Mouse (Mus musculus) lung, postnatal 0 days (tissue): ENCODE data around the gene Cxcl2. TPM values are rescaled to one million over a fixed set of nuclear protein-coding genes. Genes with fewer than 3 reads are reported as not detected.
A peak's percentile ranks its signal among the peaks of the same experiment; 100 is the strongest.

Experiments used
- ATAC-seq: fragments of 200-750 bp; cut with Nextera tagmentation; 2 replicates; pipeline ENCODE4 v1.8.0; 2017; ENCODE audit warnings: moderate library complexity
- DNase-seq: peaks from one replicate; pipeline ENCODE4 v3.0.0-alpha.2; 2016; ENCODE audit warnings: low spot score
- H3K27ac ChIP-seq: fragments of 300-500 bp; sonication (generic); 2 replicates; pipeline ENCODE4 v1.5.1; 2014; ENCODE audit warnings: antibody characterized with exemption, mild to moderate bottlenecking, low read length, mixed read lengths
- H3K27me3 ChIP-seq: fragments of 300-500 bp; sonication (generic); replicated peaks from 2 replicates; pipeline ENCODE4 v1.6.1; 2014; ENCODE audit warnings: low read length, mixed read lengths; ENCODE audit not compliant: insufficient read depth
- H3K36me3 ChIP-seq: fragments of 300-500 bp; sonication (generic); 2 replicates; pipeline ENCODE4 v1.6.1; 2014; ENCODE audit warnings: low read length, mixed read lengths; ENCODE audit not compliant: insufficient read depth
- H3K4me1 ChIP-seq: fragments of 300-500 bp; sonication (generic); 2 replicates; pipeline ENCODE4 v1.6.1; 2014; ENCODE audit warnings: antibody characterized with exemption, low read depth, low read length, mixed read lengths; ENCODE audit not compliant: insufficient read depth
- H3K4me2 ChIP-seq: fragments of 300-500 bp; sonication (generic); replicated peaks from 2 replicates; pipeline ENCODE4 v1.6.1; 2014; ENCODE audit warnings: low read depth, mild to moderate bottlenecking, low read length, moderate library complexity, mixed read lengths
- H3K4me3 ChIP-seq: fragments of 300-500 bp; sonication (generic); 2 replicates; pipeline ENCODE4 v1.5.1; 2014; ENCODE audit warnings: low read depth, low read length
- H3K9ac ChIP-seq: fragments of 300-500 bp; sonication (generic); replicated peaks from 2 replicates; pipeline ENCODE4 v1.6.1; 2014; ENCODE audit warnings: low read depth, mild to moderate bottlenecking
- H3K9me3 ChIP-seq: fragments of 300-500 bp; sonication (generic); 2 replicates; pipeline ENCODE4 v1.6.1; 2016; ENCODE audit warnings: low read length, mixed read lengths
- CTCF ChIP-seq: IDR thresholded peaks from 2 replicates; pipeline ENCODE4 v1.5.1; 2016; ENCODE audit warnings: antibody characterized with exemption, mild to moderate bottlenecking
- EP300 ChIP-seq: IDR thresholded peaks from 2 replicates; pipeline ENCODE4 v1.6.1; 2016; ENCODE audit warnings: antibody characterized with exemption, mild to moderate bottlenecking, control low read depth
- WGBS: fragments of 180-500 bp; shearing (Covaris S2); extraction: QIAGEN DNeasy Blood & Tissue Kit; methylation state at CpG from one replicate; pipeline ENCODE4 v1.1.7; 2014; 5-methylcytosine and 5-hydroxymethylcytosine counted together
- polyA plus RNA-seq: library from polyadenylated mRNA; unstranded; fragments of >200 nt; fragmentation: Nextera tagmentation; extraction: Ambion mirVana; gene quantifications from 2 replicates; pipeline ENCODE4 v1.2.1, GENCODE M21; 2015

Cxcl2 gene
- polyA plus RNA-seq, 1 experiment from 2014 or later, result 0.35 TPM

- H3K36me3 ChIP-seq, result no peaks in the 10 kb centered on the region
- no peaks in the 10 kb centered on the region for H3K4me1 ChIP-seq
- DNase-seq (peak; percentile 34), ATAC-seq (no peak)
- no peaks in the 10 kb centered on the region for H3K9me3 ChIP-seq
- no peak overlapping the region for H3K4me3 ChIP-seq
- TF ChIP-seq CTCF (peak; percentile 63), EP300 (no peak)
- H3K4me2 ChIP-seq, result no peak overlapping the region
- no peak overlapping the region for H3K9ac ChIP-seq
- no peak overlapping the region for H3K27ac ChIP-seq
- no peaks in the 10 kb centered on the region for H3K27me3 ChIP-seq
These were observed 36.9 kb upstream of the Cxcl2 start for GRCm38 (mm10) chr5:90866770-90867169.

GRCm38 (mm10) chr5:90872377-90872776, 31.3 kb upstream of the Cxcl2 start:
- 64% methylated on average over 7 of the region's 7 CpGs for WGBS
- TF ChIP-seq CTCF, result no peak
- no peak for TF ChIP-seq EP300
- no peak for ATAC-seq

GRCm38 (mm10) chr5:90876045-90876444, 27.6 kb upstream of the Cxcl2 start:
- H3K9ac ChIP-seq, result no peak overlapping the region
- no peak overlapping the region for H3K4me3 ChIP-seq
- H3K36me3 ChIP-seq, result no peaks in the 10 kb centered on the region
- no peaks in the 10 kb centered on the region for H3K9me3 ChIP-seq
- 0 out of 2 replicates have a peak, but pooled peaks have one; percentile 37 for TF ChIP-seq EP300
- 0 out of 2 replicates have a peak, but pooled peaks have one; percentile 26 for TF ChIP-seq CTCF
- DNase-seq (peak; percentile 79), ATAC-seq (peak; percentile 90)
- H3K4me1 ChIP-seq, result no peaks in the 10 kb centered on the region; the same call in 1 of the 2 replicates
- H3K4me2 ChIP-seq, result no peak overlapping the region
- H3K27ac ChIP-seq, result no peak overlapping the region
- no peaks in the 10 kb centered on the region for H3K27me3 ChIP-seq
- 45% methylated on average over 4 of the region's 4 CpGs for WGBS

More at GRCm38 (mm10) chr5:90872377-90872776, 31.3 kb upstream of the Cxcl2 start:
- Histone ChIP-seq H3K27ac (no peak overlapping the region), H3K4me3 (no peak overlapping the region), H3K9ac (no peak overlapping the region), H3K4me1 (no peaks in the 10 kb centered on the region), H3K9me3 (no peaks in the 10 kb centered on the region), H3K4me2 (no peak overlapping the region), H3K27me3 (no peaks in the 10 kb centered on the region), H3K36me3 (no peaks in the 10 kb centered on the region)
- no peak for DNase-seq

- no peak overlapping the region for H3K4me3 ChIP-seq
- no peaks in the 10 kb centered on the region for H3K27me3 ChIP-seq
- ATAC-seq (no peak), DNase-seq (no peak)
- no peaks in the 10 kb centered on the region for H3K36me3 ChIP-seq
- no peak overlapping the region for H3K9ac ChIP-seq
- no peaks in the 10 kb centered on the region; the same call in 1 of the 2 replicates for H3K4me1 ChIP-seq
- no peak overlapping the region for H3K4me2 ChIP-seq
- no peaks in the 10 kb centered on the region for H3K9me3 ChIP-seq
- TF ChIP-seq EP300 (0 out of 2 replicates have a peak, but pooled peaks have one; percentile 1), CTCF (no peak)
- no peak overlapping the region for H3K27ac ChIP-seq
- WGBS, result 65% methylated on average over 8 of the region's 8 CpGs
These were observed 27.0 kb upstream of the Cxcl2 start for GRCm38 (mm10) chr5:90876471-90877172.

GRCm38 (mm10) chr5:90877173-90877512, 26.5 kb upstream of the Cxcl2 start:
- H3K9me3 ChIP-seq, result no peaks in the 10 kb centered on the region
- no peak for ATAC-seq
- H3K4me2 ChIP-seq, result no peak overlapping the region
- H3K4me3 ChIP-seq, result no peak overlapping the region
- H3K27me3 ChIP-seq, result no peaks in the 10 kb centered on the region
- TF ChIP-seq EP300 (no peak), CTCF (no peak)
- H3K4me1 ChIP-seq, result no peaks in the 10 kb centered on the region; the same call in 1 of the 2 replicates
- no peak overlapping the region for H3K9ac ChIP-seq
- no peaks in the 10 kb centered on the region for H3K36me3 ChIP-seq
- no peak for DNase-seq
- H3K27ac ChIP-seq, result no peak overlapping the region

- no peak overlapping the region for H3K9ac ChIP-seq
- H3K4me1 ChIP-seq, result no peaks in the 10 kb centered on the region; the same call in 1 of the 2 replicates
- no peaks in the 10 kb centered on the region for H3K27me3 ChIP-seq
- H3K36me3 ChIP-seq, result no peaks in the 10 kb centered on the region
- WGBS, result 61% methylated on average over 3 of the region's 3 CpGs
- no peak overlapping the region for H3K4me2 ChIP-seq
- TF ChIP-seq EP300 (no peak; the same call in 1 of the 2 replicates), CTCF (no peak)
- no peak overlapping the region for H3K4me3 ChIP-seq
- DNase-seq (peak; percentile 57), ATAC-seq (no peak)
- H3K9me3 ChIP-seq, result no peaks in the 10 kb centered on the region
- H3K27ac ChIP-seq, result no peak overlapping the region
These were observed 24.2 kb upstream of the Cxcl2 start for GRCm38 (mm10) chr5:90879307-90880014.
